Mouse (Mus musculus): ENCODE results near the gene Cebpzos. TPM values are rescaled to one million over a fixed set of nuclear protein-coding genes. Genes with fewer than 3 reads are reported as not detected.

Gene Cebpzos
- polyA plus RNA-seq, 1 experiment = 5.8 TPM

GRCm38 (mm10) chr17:78936466-78937228 lies 20.3 kb downstream of the Cebpzos start, which contains the start of the genes Cebpz and Ndufaf7:
Gene Cebpz (minus strand): TSS chr17:78937066.
Gene Ndufaf7 (plus strand): TSS chr17:78937136.
- H3K4me3 ChIP-seq (ENCODE audit: control insufficient read depth, insufficient read depth, low read length) = peak within 1 kb of the TSS; percentile 93
- H3K27ac ChIP-seq (ENCODE audit: control insufficient read depth, insufficient read depth, low read length) = no peak within 1 kb of the TSS
- WGBS = under 1% methylated on average over 45 of the region's 45 CpGs
- peaks cover 7% of the 10 kb centered on the region for H3K4me1 ChIP-seq (replicated peaks; ENCODE audit: control insufficient read depth, insufficient read depth, low read length)
- TF ChIP-seq CTCF (IDR thresholded peaks at IDR 0.05; ENCODE audit: borderline replicate concordance, control insufficient read depth, extremely low read depth, insufficient read depth, low read length, poor library complexity) (peak; percentile 58; the same call in 1 of the 2 replicates), POLR2A (IDR thresholded peaks at IDR 0.05; ENCODE audit: control insufficient read depth, extremely low read depth, insufficient read depth, low read length, poor library complexity) (peak; percentile 71)
- H3K27me3 ChIP-seq (ENCODE audit: control insufficient read depth, insufficient read depth, low read length) = no peaks in the 10 kb centered on the region
- peak; percentile 97 for DNase-seq
- peaks cover 28% of the 10 kb centered on the region for H3K36me3 ChIP-seq (ENCODE audit: control insufficient read depth, insufficient read depth, low read length)

DNA sequence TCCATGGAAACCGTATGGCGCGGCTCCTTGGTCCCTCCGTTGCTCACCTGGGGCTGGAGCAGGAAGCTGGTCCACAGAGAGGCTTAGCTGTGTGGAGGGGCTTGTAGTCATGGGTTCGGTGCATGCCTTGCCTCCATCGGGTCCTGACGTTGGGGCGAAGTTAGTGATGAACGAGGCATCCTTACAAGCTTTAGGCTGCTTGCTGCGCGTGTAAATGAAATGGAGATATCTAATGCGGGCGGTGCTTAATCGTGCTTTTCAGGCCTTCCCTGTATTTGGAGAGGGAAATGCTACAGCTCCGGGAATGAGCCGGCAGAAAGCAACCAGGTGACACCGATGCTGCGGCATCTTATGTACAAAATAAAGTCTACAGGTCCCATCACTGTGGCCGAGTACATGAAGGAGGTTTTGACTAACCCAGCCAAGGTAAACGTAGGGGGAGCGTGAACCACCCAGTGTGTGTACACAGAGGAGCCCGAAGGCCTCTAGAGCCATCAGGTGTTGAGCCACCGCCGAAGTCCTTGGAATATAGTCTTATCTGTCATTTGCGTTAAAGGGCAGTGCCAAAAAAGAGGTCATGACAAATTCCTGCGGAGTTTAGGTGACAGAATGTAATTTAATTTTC lies 21.0 kb downstream of the Cebpzos start:
- Histone ChIP-seq H3K27me3 (ENCODE audit: control insufficient read depth, insufficient read depth, low read length) (no peaks in the 10 kb centered on the region), H3K4me1 (replicated peaks; ENCODE audit: control insufficient read depth, insufficient read depth, low read length) (peaks cover 7% of the 10 kb centered on the region), H3K36me3 (ENCODE audit: control insufficient read depth, insufficient read depth, low read length) (peaks cover 21% of the 10 kb centered on the region), H3K27ac (ENCODE audit: control insufficient read depth, insufficient read depth, low read length) (no peak overlapping the region), H3K4me3 (ENCODE audit: control insufficient read depth, insufficient read depth, low read length) (peak overlapping the region; percentile 93)
- 17% methylated on average over 26 of the region's 26 CpGs for WGBS
- peak; percentile 16 for DNase-seq
- no peak for TF ChIP-seq POLR2A (IDR thresholded peaks at IDR 0.05; ENCODE audit: control insufficient read depth, extremely low read depth, insufficient read depth, low read length, poor library complexity)
- 0 out of 2 replicates have a peak, but pooled peaks have one; percentile 6 for TF ChIP-seq CTCF (IDR thresholded peaks at IDR 0.05; ENCODE audit: borderline replicate concordance, control insufficient read depth, extremely low read depth, insufficient read depth, low read length, poor library complexity)

DNA sequence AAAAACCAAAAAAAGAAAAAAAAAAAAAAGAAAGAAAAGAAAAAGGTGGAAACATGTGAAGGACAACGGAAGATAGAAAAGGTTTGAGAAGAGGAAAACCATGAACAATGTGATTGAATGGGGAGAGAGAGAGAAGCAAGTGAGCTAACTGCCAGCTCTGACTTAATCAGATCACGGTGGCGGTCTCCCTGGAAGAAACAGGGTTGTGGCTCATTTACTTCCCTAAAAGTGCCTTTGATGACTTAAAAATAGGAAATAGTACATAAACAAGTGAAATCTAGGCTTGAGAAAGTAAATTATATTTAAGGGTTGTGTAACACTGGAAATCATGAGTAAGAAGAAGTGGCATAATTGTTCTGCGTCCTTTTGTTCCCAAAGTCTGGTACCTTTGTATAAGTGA lies 22.6 kb downstream of the Cebpzos start:
- Histone ChIP-seq H3K36me3 (ENCODE audit: control insufficient read depth, insufficient read depth, low read length) (peaks cover 16% of the 10 kb centered on the region), H3K27me3 (ENCODE audit: control insufficient read depth, insufficient read depth, low read length) (no peaks in the 10 kb centered on the region), H3K4me1 (replicated peaks; ENCODE audit: control insufficient read depth, insufficient read depth, low read length) (peaks cover 7% of the 10 kb centered on the region), H3K27ac (ENCODE audit: control insufficient read depth, insufficient read depth, low read length) (no peak overlapping the region), H3K4me3 (ENCODE audit: control insufficient read depth, insufficient read depth, low read length) (no peak overlapping the region)
- DNase-seq = no peak
- no peak for TF ChIP-seq CTCF (IDR thresholded peaks at IDR 0.05; ENCODE audit: borderline replicate concordance, control insufficient read depth, extremely low read depth, insufficient read depth, low read length, poor library complexity)
- 74% methylated on average over 4 of the region's 4 CpGs for WGBS

DNA sequence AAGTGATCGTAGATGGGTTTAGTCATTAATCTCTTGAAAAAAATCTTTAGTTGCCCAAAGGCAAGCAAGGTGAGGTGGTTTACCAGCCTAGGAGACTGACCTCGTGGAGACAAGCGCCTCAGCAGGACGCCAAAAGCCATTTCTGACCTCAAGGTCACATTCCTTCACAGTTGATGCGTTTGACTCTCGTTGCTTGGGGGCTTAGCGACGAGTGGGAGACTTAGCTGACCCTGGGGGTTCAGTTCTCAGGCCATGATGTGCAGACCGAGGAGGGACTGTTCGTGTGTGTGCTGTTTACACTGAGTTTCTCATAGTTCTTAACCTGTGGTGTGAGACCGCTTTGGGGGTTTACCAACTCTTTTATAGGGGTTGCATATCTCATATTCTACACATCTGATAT lies 26.3 kb downstream of the Cebpzos start:
- 97% methylated on average over 11 of the region's 11 CpGs for WGBS
- no peak overlapping the region for H3K4me3 ChIP-seq (ENCODE audit: control insufficient read depth, insufficient read depth, low read length)
- H3K27ac ChIP-seq (ENCODE audit: control insufficient read depth, insufficient read depth, low read length) = no peak overlapping the region
- peaks cover under 1% of the 10 kb centered on the region; the same call in 1 of the 2 replicates for H3K4me1 ChIP-seq (replicated peaks; ENCODE audit: control insufficient read depth, insufficient read depth, low read length)
- peaks cover under 1% of the 10 kb centered on the region for H3K36me3 ChIP-seq (ENCODE audit: control insufficient read depth, insufficient read depth, low read length)
- no peak for DNase-seq
- H3K27me3 ChIP-seq (ENCODE audit: control insufficient read depth, insufficient read depth, low read length) = no peaks in the 10 kb centered on the region
- TF ChIP-seq POLR2A (IDR thresholded peaks at IDR 0.05; ENCODE audit: control insufficient read depth, extremely low read depth, insufficient read depth, low read length, poor library complexity) (no peak), CTCF (IDR thresholded peaks at IDR 0.05; ENCODE audit: borderline replicate concordance, control insufficient read depth, extremely low read depth, insufficient read depth, low read length, poor library complexity) (no peak)

GRCm38 (mm10) chr17:78951225-78951624 lies 34.9 kb downstream of the Cebpzos start:
- no peak for DNase-seq
- H3K27me3 ChIP-seq (ENCODE audit: control insufficient read depth, insufficient read depth, low read length) = no peaks in the 10 kb centered on the region
- peaks cover 59% of the 10 kb centered on the region for H3K36me3 ChIP-seq (ENCODE audit: control insufficient read depth, insufficient read depth, low read length)
- 98% methylated on average over 5 of the region's 5 CpGs for WGBS
- TF ChIP-seq CTCF (IDR thresholded peaks at IDR 0.05; ENCODE audit: borderline replicate concordance, control insufficient read depth, extremely low read depth, insufficient read depth, low read length, poor library complexity) (no peak), POLR2A (IDR thresholded peaks at IDR 0.05; ENCODE audit: control insufficient read depth, extremely low read depth, insufficient read depth, low read length, poor library complexity) (no peak)
- no peak overlapping the region for H3K4me3 ChIP-seq (ENCODE audit: control insufficient read depth, insufficient read depth, low read length)
- H3K27ac ChIP-seq (ENCODE audit: control insufficient read depth, insufficient read depth, low read length) = no peak overlapping the region
- no peaks in the 10 kb centered on the region for H3K4me1 ChIP-seq (replicated peaks; ENCODE audit: control insufficient read depth, insufficient read depth, low read length)

GRCm38 (mm10) chr17:78952070-78952469 lies 35.8 kb downstream of the Cebpzos start:
- H3K27me3 ChIP-seq (ENCODE audit: control insufficient read depth, insufficient read depth, low read length) = no peaks in the 10 kb centered on the region
- peaks cover 65% of the 10 kb centered on the region for H3K36me3 ChIP-seq (ENCODE audit: control insufficient read depth, insufficient read depth, low read length)
- H3K27ac ChIP-seq (ENCODE audit: control insufficient read depth, insufficient read depth, low read length) = no peak overlapping the region
- 90% methylated on average over 5 of the region's 5 CpGs for WGBS
- TF ChIP-seq POLR2A (IDR thresholded peaks at IDR 0.05; ENCODE audit: control insufficient read depth, extremely low read depth, insufficient read depth, low read length, poor library complexity) (no peak), CTCF (IDR thresholded peaks at IDR 0.05; ENCODE audit: borderline replicate concordance, control insufficient read depth, extremely low read depth, insufficient read depth, low read length, poor library complexity) (no peak)
- H3K4me3 ChIP-seq (ENCODE audit: control insufficient read depth, insufficient read depth, low read length) = no peak overlapping the region
- no peak for DNase-seq
- no peaks in the 10 kb centered on the region for H3K4me1 ChIP-seq (replicated peaks; ENCODE audit: control insufficient read depth, insufficient read depth, low read length)
